Mouse (Mus musculus) heart, adult 2 months (tissue): ENCODE data around the gene Supt16. TPM values are rescaled to one million over a fixed set of nuclear protein-coding genes. Genes with fewer than 3 reads are reported as not detected.

Experiments
- DNase-seq, 2 experiments: peaks; one replicate each; pipeline ENCODE4 v3.0.0; 2021
- H3K27ac ChIP-seq: fragments of 200-600 bp; 2 replicates; pipeline ENCODE4 v1.8.1; 2022
- H3K27me3 ChIP-seq: fragments of 200-500 bp; 2 replicates; pipeline ENCODE4 v1.6.1; 2012; ENCODE audit warnings: mild to moderate bottlenecking, low read length, inconsistent platforms, mixed read lengths; ENCODE audit not compliant: control insufficient read depth, insufficient read depth
- H3K36me3 ChIP-seq: fragments of 200-500 bp; 2 replicates; pipeline ENCODE4 v1.6.1; 2012; ENCODE audit warnings: low read length, inconsistent platforms; ENCODE audit not compliant: control insufficient read depth, insufficient read depth
- H3K4me1 ChIP-seq: fragments of 200-500 bp; 2 replicates; pipeline ENCODE4 v1.6.1; 2011; ENCODE audit warnings: low read length; ENCODE audit not compliant: control insufficient read depth, insufficient read depth
- H3K4me3 ChIP-seq: fragments of 200-600 bp; 2 replicates; pipeline ENCODE4 v1.8.1; 2022
- H3K79me2 ChIP-seq: fragments of 200-500 bp; replicated peaks from 2 replicates; pipeline ENCODE4 v1.6.1; 2012; ENCODE audit warnings: mild to moderate bottlenecking, inconsistent platforms, low read length, moderate library complexity, mixed read lengths; ENCODE audit not compliant: control insufficient read depth, insufficient read depth
- H3K9ac ChIP-seq: fragments of 200-500 bp; 2 replicates; pipeline ENCODE4 v1.6.1; 2012; ENCODE audit warnings: low read depth, mild to moderate bottlenecking, control low read depth, inconsistent platforms, low read length, mixed read lengths
- CTCF ChIP-seq: fragments of 200-600 bp; IDR thresholded peaks from 2 replicates; pipeline ENCODE4 v1.8.1; 2022; ENCODE audit warnings: antibody characterized with exemption, mild to moderate bottlenecking, moderate library complexity
- EP300 ChIP-seq: fragments of 200-500 bp; IDR thresholded peaks from 2 replicates; pipeline ENCODE4 v1.6.1; 2011; ENCODE audit warnings: low read depth, low read length, control low read depth; ENCODE audit not compliant: insufficient read depth
- POLR2A ChIP-seq: fragments of 200-500 bp; IDR thresholded peaks from 2 replicates; pipeline ENCODE4 v1.6.1; 2011; ENCODE audit warnings: mild to moderate bottlenecking, low read depth, low read length, control low read depth; ENCODE audit not compliant: insufficient read depth
- WGBS: fragments of 180-500 bp; shearing (Covaris S2); methylation state at CpG from one replicate; pipeline ENCODE4 v1.1.7; 2018; 5-methylcytosine and 5-hydroxymethylcytosine counted together
- intact Hi-C: fragments of 180-260 bp; cut with DNase I; formaldehyde crosslinking; loops from one replicate; pipeline ENCODE4 v1.15.1; 2025
- polyA plus RNA-seq: library from polyadenylated mRNA; depleted of rRNA; stranded (reverse); fragments of >200 nt; gene quantifications from 2 replicates; pipeline ENCODE4 v1.2.3, GENCODE M21; 2012
- total RNA-seq, 2 experiments: library from RNA; stranded (reverse); gene quantifications; 2 replicates each; pipeline ENCODE4 v1.2.3; 2021

Gene Supt16
- total and polyA plus RNA-seq, 3 experiments, result 5.3 to 24.7 (median 23.9) TPM

- Histone ChIP-seq H3K36me3 (no peaks in the 10 kb centered on the region), H3K4me3 (no peak overlapping the region), H3K4me1 (no peaks in the 10 kb centered on the region), H3K9ac (no peak overlapping the region), H3K27me3 (no peaks in the 10 kb centered on the region), H3K79me2 (no peaks in the 10 kb centered on the region), H3K27ac (no peak overlapping the region)
- intact Hi-C loops, result no loop called here
- no peak for DNase-seq
- 80% methylated on average over 4 of the region's 4 CpGs for WGBS
- no peak for TF ChIP-seq CTCF
- TF ChIP-seq EP300, result no peak
- no peak for TF ChIP-seq POLR2A
Observed at GRCm38 (mm10) chr14:52144165-52144564, 53.1 kb downstream of the Supt16 start.

- H3K9ac ChIP-seq, result no peak overlapping the region
- H3K36me3 ChIP-seq, result no peaks in the 10 kb centered on the region
- intact Hi-C loops, result no loop called here
- no peak overlapping the region for H3K27ac ChIP-seq
- 55% methylated on average over 16 of the region's 16 CpGs for WGBS
- no peak for TF ChIP-seq EP300
- TF ChIP-seq CTCF, result no peak
- TF ChIP-seq POLR2A, result no peak
- no peak overlapping the region for H3K4me3 ChIP-seq
- H3K27me3 ChIP-seq, result no peaks in the 10 kb centered on the region
- H3K4me1 ChIP-seq, result no peaks in the 10 kb centered on the region
- no peak for DNase-seq
- no peaks in the 10 kb centered on the region for H3K79me2 ChIP-seq
Observed at GRCm38 (mm10) chr14:52141445-52142127, 55.6 kb downstream of the Supt16 start.

- WGBS, result 21% methylated on average over 19 of the region's 19 CpGs
- H3K4me3 ChIP-seq, result no peak overlapping the region
- H3K79me2 ChIP-seq, result no peaks in the 10 kb centered on the region
- H3K4me1 ChIP-seq, result no peaks in the 10 kb centered on the region
- no peak overlapping the region for H3K27ac ChIP-seq
- H3K27me3 ChIP-seq, result no peaks in the 10 kb centered on the region
- no peak for DNase-seq
- intact Hi-C loops, result no loop called here
- H3K9ac ChIP-seq, result no peak overlapping the region
- no peak for TF ChIP-seq CTCF
- TF ChIP-seq EP300, result no peak
- no peak for TF ChIP-seq POLR2A
- H3K36me3 ChIP-seq, result no peaks in the 10 kb centered on the region
Observed at GRCm38 (mm10) chr14:52140577-52141444, 56.4 kb downstream of the Supt16 start.

- intact Hi-C loops, result no loop called here
- Histone ChIP-seq H3K4me1 (no peaks in the 10 kb centered on the region), H3K36me3 (no peaks in the 10 kb centered on the region), H3K79me2 (no peaks in the 10 kb centered on the region), H3K27me3 (no peaks in the 10 kb centered on the region), H3K4me3 (no peak overlapping the region), H3K9ac (no peak overlapping the region), H3K27ac (no peak overlapping the region)
- WGBS, result 65% methylated on average over 5 of the region's 5 CpGs
- DNase-seq, result peak in 1 of 2 experiments; percentile 5
- TF ChIP-seq CTCF, result no peak
- no peak for TF ChIP-seq EP300
- no peak for TF ChIP-seq POLR2A
Observed at GRCm38 (mm10) chr14:52133584-52133983, 63.6 kb downstream of the Supt16 start.

- TF ChIP-seq CTCF (no peak), EP300 (no peak), POLR2A (no peak)
- no peaks in the 10 kb centered on the region for H3K27me3 ChIP-seq
- no peak overlapping the region for H3K9ac ChIP-seq
- WGBS, result 92% methylated on average over 3 of the region's 3 CpGs
- no peak for DNase-seq
- H3K79me2 ChIP-seq, result no peaks in the 10 kb centered on the region
- intact Hi-C loops, result loop anchor here (2.0 kb wide), 1 partner anchor 214 kb away; no protein-coding TSS in a partner anchor
- H3K27ac ChIP-seq, result no peak overlapping the region
- no peaks in the 10 kb centered on the region for H3K4me1 ChIP-seq
- no peak overlapping the region for H3K4me3 ChIP-seq
- no peaks in the 10 kb centered on the region for H3K36me3 ChIP-seq
Observed at GRCm38 (mm10) chr14:52124636-52125035, 72.6 kb downstream of the Supt16 start.

GRCm38 (mm10) chr14:52123918-52124317 lies 73.3 kb downstream of the Supt16 start:
- Histone ChIP-seq H3K27ac (no peak overlapping the region), H3K79me2 (no peaks in the 10 kb centered on the region), H3K9ac (no peak overlapping the region), H3K4me1 (no peaks in the 10 kb centered on the region), H3K36me3 (no peaks in the 10 kb centered on the region), H3K27me3 (no peaks in the 10 kb centered on the region), H3K4me3 (no peak overlapping the region)
- peak; percentile 47 to 61 for DNase-seq
- TF ChIP-seq POLR2A, result no peak
- TF ChIP-seq CTCF, result peak; percentile 89
- intact Hi-C loops, result loop anchor here (2.0 kb wide), 1 partner anchor 215 kb away; no protein-coding TSS in a partner anchor
- 23% methylated on average over 4 of the region's 4 CpGs for whole genome bisulfite sequencing
